ENCODE assay signal across 8 mouse cellular contexts in the genomic region with DNA sequence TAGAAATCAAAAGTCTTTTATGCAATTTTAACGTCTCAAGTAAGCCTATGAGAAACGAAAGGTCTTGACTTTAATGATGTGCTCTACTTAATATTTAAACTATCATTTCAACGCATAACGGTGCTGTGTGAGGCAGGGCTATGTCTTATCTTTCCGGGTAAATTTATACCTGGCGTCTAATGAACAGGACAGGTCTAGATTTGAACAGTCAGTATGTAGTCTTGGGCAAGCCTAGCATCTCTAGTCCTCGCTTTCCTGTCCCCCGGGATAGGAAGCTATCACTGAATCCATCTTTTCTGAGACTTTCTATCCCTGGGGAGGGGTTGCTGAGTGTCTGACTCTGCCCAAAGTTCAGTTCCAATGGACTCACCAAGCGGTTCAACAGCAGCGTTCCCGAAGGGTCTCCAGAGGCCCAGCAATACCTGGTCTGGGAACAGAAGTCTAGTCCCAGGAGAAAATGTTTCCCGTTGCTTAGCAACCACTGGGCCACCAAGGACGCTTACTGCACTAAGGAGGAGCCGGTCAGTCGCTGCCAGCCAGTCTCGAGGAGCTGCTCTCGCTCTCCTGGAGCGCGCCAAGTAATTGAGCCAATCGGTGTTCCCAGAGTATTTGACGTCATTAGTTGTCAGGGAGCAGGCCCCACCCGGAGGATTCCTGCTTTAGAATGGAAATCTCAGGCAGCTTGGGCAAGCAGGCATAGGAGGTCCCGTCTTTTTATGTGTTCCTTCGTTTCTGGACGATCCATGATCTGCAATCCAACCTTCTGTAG. TPM values are rescaled to one million over a fixed set of nuclear protein-coding genes. Genes with fewer than 3 reads are reported as not detected.
DNase-seq lines count a peak whose midpoint lies in the region; ATAC-seq and TF ChIP-seq lines count a peak whose summit lies in the region.

A gene (minus strand): TSS at position 463 of the 769 bp plus-strand sequence.

- peak; percentile 87 for DNase-seq in brain, embryonic 18.5 days (ENCODE audit: low read depth, low spot score)
- peak; percentile 89 for DNase-seq in fibroblast of lung, adult 2 months (ENCODE audit: low read depth)
- peak; percentile 92 for DNase-seq in kidney, postnatal 10 days
- DNase-seq in liver, embryonic 11.5 days (ENCODE audit: low spot score): peak; percentile 68
- DNase-seq in spleen, postnatal 4 days (ENCODE audit: low spot score in 2 of 2): peak; percentile 68 to 78

- H3K4me3 ChIP-seq in C2C12 (ENCODE audit: insufficient read depth, poor library complexity, severe bottlenecking): no peak within 1 kb of the TSS
- peak within 1 kb of the TSS; percentile 31 to 39 for H3K4me3 ChIP-seq in heart, embryonic 14.5 days (ENCODE audit: control insufficient read depth in 1 of 2, insufficient read depth in 1 of 2, low read depth in 1 of 2, low read length in 2 of 2)
- H3K4me3 ChIP-seq in liver, embryonic 11.5 days (ENCODE audit: low read depth, low read length): peak within 1 kb of the TSS; percentile 46
- H3K4me3 ChIP-seq in myocyte: peak within 1 kb of the TSS; percentile 9

- H3K79me2 ChIP-seq in C2C12 (ENCODE audit: control insufficient read depth, insufficient read depth) (no peaks in the 10 kb centered on the region), myocyte (ENCODE audit: control insufficient read depth, insufficient read depth) (no peaks in the 10 kb centered on the region)

- H3K4me2 ChIP-seq in heart, embryonic 14.5 days (ENCODE audit: low read length): peak within 1 kb of the TSS; percentile 79
- peak within 1 kb of the TSS; percentile 74 for H3K4me2 ChIP-seq in liver, embryonic 11.5 days
- peak within 1 kb of the TSS; percentile 95 for H3K4me2 ChIP-seq in myocyte (ENCODE audit: low read depth)

- H3K9me3 ChIP-seq in heart, embryonic 14.5 days (ENCODE audit: control insufficient read depth, low read length): no peaks in the 10 kb centered on the region
- H3K9me3 ChIP-seq in liver, embryonic 11.5 days (ENCODE audit: control insufficient read depth, low read length): no peaks in the 10 kb centered on the region

- 37% methylated on average over 25 of the region's 25 CpGs for WGBS in heart, embryonic 14.5 days
- WGBS in liver, embryonic 11.5 days: 40% methylated on average over 25 of the region's 25 CpGs

- no peak for TF ChIP-seq CTCF in C2C12 (IDR thresholded peaks at IDR 0.05; ENCODE audit: control insufficient read depth, insufficient read depth, insufficient read length)

- TF ChIP-seq POLR2A in myocyte (IDR thresholded peaks at IDR 0.05; ENCODE audit: insufficient read length, low read depth): no peak

- peak; percentile 93 for ATAC-seq in heart, embryonic 14.5 days (ENCODE audit: insufficient number of reproducible peaks, insufficient read depth, low FRiP score, low read depth)
- ATAC-seq in liver, embryonic 11.5 days (replicated peaks; ENCODE audit: low FRiP score): peak; percentile 97

- H3K4me1 ChIP-seq in heart, embryonic 14.5 days (ENCODE audit: control insufficient read depth in 2 of 2, insufficient read depth in 2 of 2, low read length in 2 of 2): peaks cover 9 to 11% of the 10 kb centered on the region in 2 experiments; a peak in 2 of 4 replicates
- 0 out of 2 replicates have a peak, but pooled peaks cover 2% of the 10 kb centered on the region for H3K4me1 ChIP-seq in liver, embryonic 11.5 days (replicated peaks; ENCODE audit: control insufficient read depth, insufficient read depth, low read length)

- H3K36me3 ChIP-seq in C2C12 (ENCODE audit: control insufficient read depth, insufficient read depth): no peaks in the 10 kb centered on the region
- no peaks in the 10 kb centered on the region for H3K36me3 ChIP-seq in heart, embryonic 14.5 days (ENCODE audit: control insufficient read depth, insufficient read depth, low read length)
- no peaks in the 10 kb centered on the region for H3K36me3 ChIP-seq in liver, embryonic 11.5 days (ENCODE audit: control insufficient read depth, insufficient read depth, low read length)
- no peaks in the 10 kb centered on the region for H3K36me3 ChIP-seq in myocyte (ENCODE audit: control insufficient read depth, insufficient read depth)

- no peaks in the 10 kb centered on the region for H3K79me3 ChIP-seq in C2C12 (ENCODE audit: low read depth)

- H3K27ac ChIP-seq in heart, embryonic 14.5 days (replicated peaks in 1 of 2; ENCODE audit: control insufficient read depth in 1 of 2, insufficient read depth in 1 of 2, low read depth in 2 of 2, low read length in 2 of 2): peak within 1 kb of the TSS; percentile 93 to 94
- H3K27ac ChIP-seq in liver, embryonic 11.5 days (ENCODE audit: low read depth, low read length): no peak within 1 kb of the TSS

- H3K9ac ChIP-seq in heart, embryonic 14.5 days (ENCODE audit: low read length): peak within 1 kb of the TSS; percentile 74
- H3K9ac ChIP-seq in liver, embryonic 11.5 days (ENCODE audit: low read depth, low read length): no peak within 1 kb of the TSS

- H3K27me3 ChIP-seq in C2C12 (ENCODE audit: control insufficient read depth, insufficient read depth, insufficient read length) (no peaks in the 10 kb centered on the region), myocyte (ENCODE audit: control insufficient read depth, insufficient read depth, insufficient read length) (no peaks in the 10 kb centered on the region)
- no peaks in the 10 kb centered on the region for H3K27me3 ChIP-seq in heart, embryonic 14.5 days (ENCODE audit: control insufficient read depth, insufficient read depth, low read length)
- no peaks in the 10 kb centered on the region for H3K27me3 ChIP-seq in liver, embryonic 11.5 days (replicated peaks; ENCODE audit: control insufficient read depth, insufficient read depth, low read length)

- H3ac ChIP-seq in C2C12 (ENCODE audit: control insufficient read depth, insufficient read length, low read depth) (peak within 1 kb of the TSS; percentile 59), myocyte (ENCODE audit: control insufficient read depth, insufficient read length) (no peak within 1 kb of the TSS)

TF ChIP-seq in C2C12, 6 proteins besides CTCF, POLR2A, EP300 and RAD21:
- peak; percentile 27 for TF ChIP-seq MAX (IDR thresholded peaks at IDR 0.05)
- TF ChIP-seq FOSL1 (IDR thresholded peaks at IDR 0.05; ENCODE audit: insufficient read depth, low read length, poor library complexity, severe bottlenecking): no peak
TF ChIP-seq in C2C12: peak in this region for 1.

TF ChIP-seq in myocyte, 11 proteins besides CTCF, POLR2A, EP300 and RAD21:
- TF ChIP-seq E2F4 (IDR thresholded peaks at IDR 0.05; ENCODE audit: insufficient read depth): peak; percentile 68
- no peak for TF ChIP-seq TCF3 (IDR thresholded peaks at IDR 0.05; ENCODE audit: insufficient read length, low read depth)
- TF ChIP-seq REST (IDR thresholded peaks at IDR 0.05; ENCODE audit: insufficient read depth, insufficient read length): no peak
- no peak for TF ChIP-seq MYOG (IDR thresholded peaks at IDR 0.05; ENCODE audit: control insufficient read depth in 1 of 3, insufficient read depth in 1 of 3, insufficient read length in 2 of 3, low read depth in 2 of 3)
- no peak for TF ChIP-seq USF1 (IDR thresholded peaks at IDR 0.05; ENCODE audit: low read depth)

RNA-seq across cellular contexts. Expression of the gene that starts here (rescaled TPM):
- polyA plus RNA-seq in C2C12 (2012; fragmentation: generic; extraction: Trizol): 0.20 TPM
- 0.14 and 0.15 TPM in 2 replicates for polyA plus RNA-seq in heart, embryonic 14.5 days (2014; fragmentation: Nextera tagmentation; extraction: Ambion mirVana)
- 0.01 and 0.03 TPM in 2 replicates for polyA plus RNA-seq in liver, embryonic 11.5 days (2014; fragmentation: Nextera tagmentation; extraction: Ambion mirVana)
- polyA plus RNA-seq in myocyte (2012; fragmentation: generic; extraction: Trizol): 0.01 TPM

Comparison
In these comparisons a context has a peak if more than half of its experiments do, and no peak if none do; other contexts are left out.
1. Peak in ATAC-seq, H3K4me3 ChIP-seq, H3K27ac ChIP-seq, H3K9ac ChIP-seq and H3K4me2 ChIP-seq in heart, embryonic 14.5 days; RNA of the gene not detected or under 1 TPM.
2. Peak in DNase-seq, ATAC-seq, H3K4me3 ChIP-seq and H3K4me2 ChIP-seq in liver, embryonic 11.5 days; RNA of the gene not detected or under 1 TPM.